Mouse (Mus musculus) ES-Bruce4 (cell line): ENCODE results near the gene Dscaml1. TPM values are rescaled to one million over a fixed set of nuclear protein-coding genes. Genes with fewer than 3 reads are reported as not detected.

Source experiments
- H3K27ac ChIP-seq: 2 replicates; pipeline ENCODE4 v1.5.1; 2012; ENCODE audit warnings: low read length, inconsistent platforms; ENCODE audit not compliant: insufficient read depth
- H3K27me3 ChIP-seq: 2 replicates; pipeline ENCODE4 v1.6.1; 2012; ENCODE audit warnings: mild to moderate bottlenecking, low read length, inconsistent platforms; ENCODE audit not compliant: control insufficient read depth, poor library complexity, insufficient read depth, severe bottlenecking
- H3K36me3 ChIP-seq: 2 replicates; pipeline ENCODE4 v1.6.1; 2012; ENCODE audit warnings: inconsistent platforms, mild to moderate bottlenecking, low read length, moderate library complexity; ENCODE audit not compliant: control insufficient read depth, poor library complexity, insufficient read depth, severe bottlenecking
- H3K4me1 ChIP-seq: one replicate; pipeline ENCODE4 v1.8.1; 2011; ENCODE audit warnings: low read length; ENCODE audit not compliant: control insufficient read depth, insufficient read depth
- H3K4me3 ChIP-seq: 2 replicates; pipeline ENCODE4 v1.5.1; 2011; ENCODE audit warnings: low read depth, mild to moderate bottlenecking, low read length
- H3K9ac ChIP-seq: 2 replicates; pipeline ENCODE4 v1.6.1; 2012; ENCODE audit warnings: low read depth, mild to moderate bottlenecking, inconsistent platforms; ENCODE audit not compliant: poor library complexity, severe bottlenecking
- H3K9me3 ChIP-seq: replicated peaks from 2 replicates; pipeline ENCODE4 v1.6.1; 2012; ENCODE audit warnings: mild to moderate bottlenecking, low read length, inconsistent platforms; ENCODE audit not compliant: control insufficient read depth, poor library complexity, insufficient read depth, severe bottlenecking
- CTCF ChIP-seq: IDR thresholded peaks from one replicate; pipeline ENCODE4 v1.8.1; 2011; ENCODE audit warnings: low read depth, low read length
- EP300 ChIP-seq: IDR thresholded peaks from 2 replicates; pipeline ENCODE4 v1.6.1; 2011; ENCODE audit warnings: low read depth, low read length; ENCODE audit not compliant: insufficient read depth
- POLR2A ChIP-seq: IDR thresholded peaks from one replicate; pipeline ENCODE4 v1.8.1; 2011; ENCODE audit warnings: low read length; ENCODE audit not compliant: insufficient read depth
- polyA plus RNA-seq: library from polyadenylated mRNA; stranded (reverse); fragments of >200 nt; gene quantifications from 2 replicates; pipeline ENCODE4 v1.2.4, GENCODE M21; 2011; ENCODE audit warnings: low read depth; ENCODE audit not compliant: missing spikeins, insufficient read depth, insufficient read length

Gene Dscaml1
- polyA plus RNA-seq, 1 experiment = 4.0 TPM

DNA sequence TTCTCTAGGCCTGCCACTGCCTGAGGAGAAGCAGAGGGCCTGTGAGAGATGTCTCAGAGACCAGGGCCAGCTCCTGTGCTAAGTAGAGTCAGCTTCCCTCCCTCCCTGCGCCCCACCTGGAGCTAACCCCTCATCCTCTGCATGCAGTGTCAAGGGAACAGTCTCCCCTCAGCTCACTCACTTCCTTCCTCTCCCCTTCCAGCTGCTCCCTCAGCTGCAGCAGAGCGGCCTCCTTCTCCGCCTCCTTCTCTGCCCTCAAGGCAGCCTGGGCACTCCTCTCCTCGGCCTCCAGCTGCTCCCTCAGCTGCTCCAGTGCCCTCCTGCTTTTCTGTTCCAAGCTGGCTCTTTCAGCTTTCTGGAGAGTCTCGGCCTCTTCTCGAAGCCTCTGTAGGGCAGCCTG, 352.8 kb downstream of the Dscaml1 start:
- TF ChIP-seq CTCF (no peak), EP300 (no peak), POLR2A (no peak)
- Histone ChIP-seq H3K9me3 (no peaks in the 10 kb centered on the region), H3K27me3 (no peaks in the 10 kb centered on the region), H3K4me3 (no peak overlapping the region), H3K4me1 (no peaks in the 10 kb centered on the region), H3K36me3 (peaks cover 3% of the 10 kb centered on the region; the same call in 1 of the 2 replicates), H3K9ac (no peak overlapping the region), H3K27ac (no peak overlapping the region)

DNA sequence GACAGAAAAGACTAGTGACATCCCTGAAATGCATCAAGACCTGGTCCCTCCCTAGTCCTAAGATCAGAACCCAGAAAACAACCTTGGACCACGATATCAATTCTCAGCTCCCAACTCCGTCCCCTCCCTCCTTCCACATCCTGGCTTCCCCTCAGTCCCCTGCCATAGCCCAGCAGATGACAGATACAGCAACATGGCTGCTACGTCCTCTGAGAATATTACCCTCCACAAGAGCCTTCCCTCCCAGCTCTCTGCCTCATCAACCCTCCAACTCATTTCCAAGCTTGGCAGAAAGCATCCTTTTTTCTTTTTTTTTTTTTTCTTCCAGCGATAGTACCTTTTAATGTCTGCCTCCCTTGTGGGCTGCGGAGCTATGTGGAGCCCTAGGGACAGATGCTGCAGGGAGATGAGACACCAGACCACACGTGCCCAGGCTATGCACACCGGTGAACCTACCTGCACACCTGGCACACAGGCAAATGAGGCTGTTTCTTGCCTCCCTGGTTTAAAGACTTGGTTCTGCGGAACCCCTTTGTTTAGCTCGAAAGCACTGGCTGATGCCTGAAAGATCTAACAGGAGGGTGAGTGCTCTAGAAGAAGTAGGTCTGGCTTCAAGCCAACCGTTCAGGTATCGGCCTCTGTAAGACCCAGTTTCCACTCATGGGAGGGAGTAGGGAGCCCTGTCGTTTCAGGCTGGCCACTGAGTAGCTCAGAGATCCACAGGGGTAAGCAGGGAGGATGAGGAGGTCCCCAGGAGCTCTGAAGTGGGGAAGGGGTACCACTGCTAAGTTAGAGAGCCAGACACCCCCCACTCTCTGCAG, 357.0 kb downstream of the Dscaml1 start:
- Histone ChIP-seq H3K4me1 (no peaks in the 10 kb centered on the region), H3K27ac (no peak overlapping the region)
- TF ChIP-seq CTCF = no peak
- TF ChIP-seq POLR2A = no peak
- no peak for TF ChIP-seq EP300

DNA sequence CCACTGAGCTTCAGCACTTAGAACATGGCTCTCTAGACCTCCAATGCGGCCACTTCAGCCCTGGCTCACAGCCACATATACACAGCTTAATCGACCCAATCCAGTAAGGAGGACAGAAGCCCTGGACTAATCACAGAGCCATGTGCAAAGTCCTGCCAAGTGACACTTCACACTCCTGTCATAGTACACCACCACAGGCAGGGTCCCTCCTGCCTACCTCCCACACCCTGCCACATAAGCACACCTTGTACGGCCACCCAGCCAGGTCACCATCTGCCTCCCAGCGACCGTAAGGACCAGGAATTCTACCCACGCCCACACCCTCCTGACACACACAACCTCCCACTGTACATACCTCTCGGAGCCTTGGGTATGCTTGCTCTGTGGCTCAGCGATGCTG, 360.6 kb downstream of the Dscaml1 start:
- Histone ChIP-seq H3K27ac (no peak overlapping the region), H3K9ac (no peak overlapping the region), H3K9me3 (no peaks in the 10 kb centered on the region), H3K36me3 (no peaks in the 10 kb centered on the region), H3K27me3 (no peaks in the 10 kb centered on the region), H3K4me3 (no peak overlapping the region), H3K4me1 (no peaks in the 10 kb centered on the region)
- TF ChIP-seq CTCF (no peak), POLR2A (no peak), EP300 (no peak)

More for the DNA sequence above, 357.0 kb downstream of the Dscaml1 start:
- Histone ChIP-seq H3K27me3 (no peaks in the 10 kb centered on the region), H3K9ac (no peak overlapping the region), H3K4me3 (no peak overlapping the region), H3K36me3 (no peaks in the 10 kb centered on the region), H3K9me3 (no peaks in the 10 kb centered on the region)

DNA sequence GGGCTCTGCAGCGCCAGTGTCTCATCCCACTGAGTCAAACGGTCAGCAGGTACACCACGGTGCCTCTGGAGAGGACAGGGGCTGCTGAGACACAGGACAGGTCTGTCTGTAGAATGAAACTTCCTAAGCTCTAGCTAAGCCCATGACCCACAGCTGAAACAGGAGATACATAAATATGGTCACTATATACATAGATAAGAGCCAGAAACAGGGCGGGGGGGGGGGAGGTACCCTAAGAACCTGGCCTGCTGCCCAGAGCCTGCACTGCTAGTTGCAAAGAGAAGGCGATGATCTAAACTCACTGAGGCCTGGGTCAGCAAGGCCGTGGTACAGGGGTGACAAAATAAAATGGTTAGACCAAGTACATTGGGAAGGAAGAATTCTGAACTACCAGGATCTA, 361.1 kb downstream of the Dscaml1 start:
- TF ChIP-seq CTCF (no peak), POLR2A (no peak), EP300 (no peak)
- Histone ChIP-seq H3K9ac (no peak overlapping the region), H3K36me3 (no peaks in the 10 kb centered on the region), H3K4me1 (no peaks in the 10 kb centered on the region), H3K9me3 (no peaks in the 10 kb centered on the region), H3K27me3 (no peaks in the 10 kb centered on the region), H3K4me3 (no peak overlapping the region), H3K27ac (no peak overlapping the region)

DNA sequence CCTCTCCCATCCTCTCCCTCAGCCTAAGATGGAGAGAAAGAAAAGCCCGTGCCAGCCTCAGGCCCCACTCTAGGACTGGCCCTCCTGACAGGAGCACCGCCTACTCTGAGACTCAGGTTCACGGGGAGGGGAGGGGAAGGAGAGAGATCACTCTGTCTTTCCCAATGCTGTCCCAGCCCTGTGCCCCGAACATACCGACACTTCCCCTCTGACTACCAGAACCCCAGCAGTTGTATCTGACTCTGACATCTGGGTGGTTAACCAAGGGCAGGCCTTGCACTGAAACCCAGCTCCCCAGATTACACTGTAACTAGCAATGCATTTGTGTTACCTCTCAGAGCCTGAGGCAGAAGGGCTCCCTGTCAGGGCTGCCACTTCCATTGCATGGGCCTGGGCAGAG, 362.0 kb downstream of the Dscaml1 start:
- Histone ChIP-seq H3K36me3 (no peaks in the 10 kb centered on the region), H3K27ac (no peak overlapping the region)
- TF ChIP-seq POLR2A (no peak), EP300 (no peak), CTCF (no peak)

DNA sequence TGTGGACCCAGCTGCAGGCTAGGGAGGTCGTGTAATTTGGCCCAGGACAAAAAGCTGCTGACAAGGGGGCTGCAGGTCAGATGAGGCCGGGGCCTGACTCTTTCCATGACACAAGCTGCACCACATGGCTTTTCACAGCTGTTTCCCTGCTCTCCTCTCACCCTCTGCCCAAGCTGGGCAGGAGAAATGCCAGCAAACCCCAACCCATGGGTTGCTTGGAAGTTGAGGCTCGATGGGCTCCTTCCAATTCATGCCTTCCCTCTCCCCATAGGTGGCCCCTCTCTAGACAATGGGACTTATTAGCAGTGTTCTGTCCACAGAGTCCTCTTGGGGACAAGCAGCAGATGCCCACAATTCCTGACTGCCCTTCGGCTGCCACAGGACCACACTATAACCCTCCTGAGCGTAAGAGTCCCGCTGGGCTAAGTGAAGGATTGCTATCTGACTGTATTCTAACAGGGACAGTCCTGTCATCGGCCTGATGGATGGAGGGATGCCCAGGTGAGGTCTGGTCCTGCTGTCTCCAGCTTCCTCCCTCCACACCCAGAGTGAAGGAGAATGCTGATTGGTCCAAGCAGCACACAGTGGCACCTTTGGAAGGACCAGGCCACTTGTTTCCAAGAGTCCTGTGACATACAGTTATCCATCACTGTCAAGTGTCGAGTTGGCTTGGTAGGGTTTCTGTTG, 365.2 kb downstream of the Dscaml1 start:
- Histone ChIP-seq H3K27ac (no peak overlapping the region), H3K4me3 (no peak overlapping the region), H3K36me3 (no peaks in the 10 kb centered on the region), H3K27me3 (no peaks in the 10 kb centered on the region), H3K4me1 (no peaks in the 10 kb centered on the region), H3K9ac (no peak overlapping the region), H3K9me3 (no peaks in the 10 kb centered on the region)
- TF ChIP-seq POLR2A (no peak), EP300 (no peak), CTCF (no peak)

More for the DNA sequence above, 362.0 kb downstream of the Dscaml1 start:
- H3K4me1 ChIP-seq = no peaks in the 10 kb centered on the region
- no peaks in the 10 kb centered on the region for H3K27me3 ChIP-seq
- no peak overlapping the region for H3K9ac ChIP-seq
- H3K9me3 ChIP-seq = no peaks in the 10 kb centered on the region
- no peak overlapping the region for H3K4me3 ChIP-seq
